Comparison of ENCODE assay signal across 10 mouse cellular contexts in the genomic region with DNA sequence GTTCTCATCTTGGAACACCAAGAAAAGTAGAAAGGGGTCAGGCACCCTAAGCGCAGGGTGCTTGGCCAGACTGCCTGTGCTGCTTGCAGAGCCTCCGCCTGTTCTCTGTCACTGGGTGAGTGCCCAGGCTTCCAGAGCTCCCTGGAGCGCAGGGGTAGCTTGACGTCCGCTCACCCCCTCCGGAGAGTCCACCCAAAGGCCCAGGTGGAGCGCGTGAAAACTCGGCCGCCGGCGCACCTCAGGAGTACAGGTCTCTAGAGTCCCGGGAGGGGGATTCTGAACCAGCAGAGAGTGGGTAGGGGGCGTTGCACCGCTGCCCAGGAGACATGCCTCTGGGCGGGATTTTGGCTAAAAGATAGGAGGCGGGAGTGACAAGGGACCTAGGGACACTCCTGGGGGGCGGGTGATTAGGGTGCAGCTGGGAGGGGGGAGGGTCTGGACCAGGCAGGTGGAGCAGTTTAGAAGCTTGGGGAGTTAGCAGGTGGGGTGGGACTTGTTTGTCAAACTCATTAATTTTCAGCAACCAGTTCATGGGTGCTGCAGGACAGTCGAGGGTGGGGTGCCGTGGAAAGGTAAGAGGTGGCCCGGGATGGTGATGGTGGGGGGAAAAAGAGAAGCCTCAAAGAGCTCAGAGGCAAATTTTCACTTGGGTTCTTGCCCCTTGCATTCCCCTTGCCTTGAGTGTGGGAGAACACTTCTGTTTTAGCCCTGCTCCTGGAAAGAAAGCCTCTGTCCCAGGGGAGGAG. TPM values are rescaled to one million over a fixed set of nuclear protein-coding genes. Genes with fewer than 3 reads are reported as not detected.
DNase-seq lines count a peak whose midpoint lies in the region; ATAC-seq and TF ChIP-seq lines count a peak whose summit lies in the region.
"Had no signal": no experiment of that assay in that cellular context is flagged by ENCODE, and none has a peak within 500 bp of the region (broad histone marks: within the 10 kb centered on the region; RNA-seq: fewer than 3 reads in every experiment).

No protein-coding gene starts in this region.

- peak; percentile 59 for ATAC-seq in heart, embryonic 14.5 days (ENCODE audit: insufficient number of reproducible peaks, insufficient read depth, low FRiP score, low read depth)
- ATAC-seq in midbrain, postnatal 0 days (ENCODE audit: low FRiP score) = peak; percentile 43
- no peak for ATAC-seq in CD4-positive, CD25-positive, alpha-beta regulatory T cell, adult 4 months

- WGBS in heart, embryonic 14.5 days = 3% methylated on average over 21 of the region's 21 CpGs
- 1% methylated on average over 20 of the region's 21 CpGs for WGBS in midbrain, postnatal 0 days

- peak overlapping the region; percentile 85 for H3K4me2 ChIP-seq in heart, embryonic 14.5 days (ENCODE audit: low read length)
- H3K4me2 ChIP-seq in midbrain, postnatal 0 days (ENCODE audit: low read depth, low read length, poor library complexity, severe bottlenecking) = peak overlapping the region; percentile 91

- intact Hi-C loops in left cerebral cortex, adult 2 months (cut with DNase I) = loop anchor here (5.0 to 10.0 kb wide), 6 partner anchors 96 to 378 kb away; no protein-coding TSS in a partner anchor

- DNase-seq in kidney, postnatal 10 days = peak; percentile 8
- no peak for DNase-seq in kidney, adult 11 months
- peak; percentile 39 to 42 for DNase-seq in cerebellum, postnatal 36 days
- DNase-seq in left cerebral cortex, adult 2 months (ENCODE audit: extremely low spot score in 1 of 2, low spot score in 2 of 2) = peak; percentile 28 to 36
- DNase-seq in midbrain, postnatal 0 days (ENCODE audit: low spot score) = peak; percentile 35
- DNase-seq in adipocyte (ENCODE audit: low spot score) = no peak

- peak overlapping the region; percentile 73 for H3K9ac ChIP-seq in heart, embryonic 14.5 days (ENCODE audit: low read length)
- peak overlapping the region; percentile 73 for H3K9ac ChIP-seq in midbrain, postnatal 0 days (replicated peaks; ENCODE audit: low read length, poor library complexity, severe bottlenecking)

- TF ChIP-seq CTCF in left cerebral cortex, adult 2 months (IDR thresholded peaks at IDR 0.05) = no peak
- TF ChIP-seq CTCF in midbrain, postnatal 0 days (IDR thresholded peaks at IDR 0.05) = no peak

- H3K4me1 ChIP-seq in heart, embryonic 14.5 days (ENCODE audit: control insufficient read depth in 2 of 2, insufficient read depth in 2 of 2, low read length in 2 of 2) = peaks cover 6 to 28% of the 10 kb centered on the region in 2 experiments
- H3K4me1 ChIP-seq in midbrain, postnatal 0 days (ENCODE audit: insufficient read depth, low read length) = no peaks in the 10 kb centered on the region; the same call in 1 of the 2 replicates

- H3K4me3 ChIP-seq in heart, embryonic 14.5 days (ENCODE audit: control insufficient read depth in 1 of 2, insufficient read depth in 1 of 2, low read depth in 1 of 2, low read length in 2 of 2) = peak overlapping the region; percentile 46 to 54
- peak overlapping the region; percentile 83 for H3K4me3 ChIP-seq in left cerebral cortex, adult 2 months
- H3K4me3 ChIP-seq in midbrain, postnatal 0 days (ENCODE audit: low read depth, low read length) = peak overlapping the region; percentile 74
- H3K4me3 ChIP-seq: myocyte had no signal

- H3K27ac ChIP-seq in heart, embryonic 14.5 days (replicated peaks in 1 of 2; ENCODE audit: control insufficient read depth in 1 of 2, insufficient read depth in 1 of 2, low read depth in 2 of 2, low read length in 2 of 2) = peak overlapping the region; percentile 15 to 67; a peak in 3 of 4 replicates
- H3K27ac ChIP-seq in left cerebral cortex, adult 2 months = peak overlapping the region; percentile 94
- 0 out of 2 replicates have a peak overlapping the region, but pooled peaks have one; percentile 43 for H3K27ac ChIP-seq in midbrain, postnatal 0 days (ENCODE audit: low read depth, low read length)

- H3K27me3 ChIP-seq in heart, embryonic 14.5 days (ENCODE audit: control insufficient read depth, insufficient read depth, low read length) = peaks cover 14% of the 10 kb centered on the region
- no peaks in the 10 kb centered on the region for H3K27me3 ChIP-seq in midbrain, postnatal 0 days (ENCODE audit: insufficient read depth, low read length)

- H3K9me3 ChIP-seq in heart, embryonic 14.5 days (ENCODE audit: control insufficient read depth, low read length) = no peaks in the 10 kb centered on the region
- H3K9me3 ChIP-seq in midbrain, postnatal 0 days (ENCODE audit: low read length) = no peaks in the 10 kb centered on the region

- no peaks in the 10 kb centered on the region for H3K36me3 ChIP-seq in heart, embryonic 14.5 days (ENCODE audit: control insufficient read depth, insufficient read depth, low read length)
- no peaks in the 10 kb centered on the region for H3K36me3 ChIP-seq in midbrain, postnatal 0 days (ENCODE audit: insufficient read depth, low read length)

RNA-seq across cellular contexts. Expression of gene Kcnj3, which starts 0.7 kb away (rescaled TPM):
- 8.3 and 9.9 TPM in 2 replicates for polyA plus RNA-seq in heart, embryonic 14.5 days (2014; fragmentation: Nextera tagmentation; extraction: Ambion mirVana)
- total RNA-seq in left cerebral cortex, adult 2 months (2021) = 100 to 1,000 TPM; 112 to 117 TPM
- total RNA-seq in midbrain, postnatal 0 days (2014; rRNA removed) = 25.3 and 29.7 TPM in 2 replicates
- polyA plus RNA-seq in midbrain, postnatal 0 days (2015; fragmentation: Nextera tagmentation; extraction: Ambion mirVana) = 5.5 and 5.8 TPM in 2 replicates
- not detected for polyA plus RNA-seq in CD4-positive, CD25-positive, alpha-beta regulatory T cell, adult 4 months (2017; shearing (Covaris generic))
- total RNA-seq: MEL had no signal
- polyA plus RNA-seq: myocyte had no signal

Comparison
In these comparisons a context has a peak if more than half of its experiments do, and no peak if none do; other contexts are left out.
1. DNase-seq: peak in kidney, postnatal 10 days (single experiment), cerebellum, postnatal 36 days (2 of 2), left cerebral cortex, adult 2 months (2 of 2) and midbrain, postnatal 0 days (single experiment); none in kidney, adult 11 months (single experiment) and adipocyte (single experiment).
2. H3K27ac ChIP-seq: peak in every context shown above with its lines; median percentile 94 in left cerebral cortex, adult 2 months; 43 in midbrain, postnatal 0 days; 41 in heart, embryonic 14.5 days.
3. Peak in every context shown above with its lines, with median percentiles within 50 percentile points of each other: H3K4me3 ChIP-seq.